ENCODE assay signal across 10 mouse cellular contexts in the genomic region with DNA sequence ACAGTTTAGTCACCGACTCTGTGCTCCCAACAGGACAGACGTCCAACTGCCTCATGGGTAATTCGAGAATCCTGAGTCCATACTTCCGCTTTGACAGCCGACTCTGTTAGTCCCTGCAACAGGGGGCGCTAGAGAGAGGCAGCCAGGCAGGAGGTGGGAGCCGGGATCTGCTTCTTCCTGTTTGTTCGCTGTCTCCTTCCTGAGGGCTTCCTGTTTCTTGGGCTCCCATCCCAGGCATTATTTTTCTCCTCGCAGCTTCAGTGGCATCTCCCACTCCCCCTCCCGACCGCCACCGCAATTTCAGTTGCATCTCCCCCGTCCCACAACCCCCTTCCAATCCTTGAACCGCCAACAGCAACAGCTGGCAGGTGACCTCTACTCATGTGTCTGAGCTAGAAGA.
A peak's percentile ranks its signal among the peaks of the same experiment; 100 is the strongest.
DNase-seq lines count a peak whose midpoint lies in the region; ATAC-seq and TF ChIP-seq lines count a peak whose summit lies in the region.
"Had no signal": no experiment of that assay in that cellular context is flagged by ENCODE, and none has a peak within 500 bp of the region (broad histone marks: within the 10 kb centered on the region; RNA-seq: fewer than 3 reads in every experiment).

No protein-coding gene starts in this region.

- H3K9me3 ChIP-seq in heart, embryonic 13.5 days: no peaks in the 10 kb centered on the region
- no peaks in the 10 kb centered on the region for H3K9me3 ChIP-seq in limb, embryonic 14.5 days (ENCODE audit: control insufficient read depth, low read length)
- H3K9me3 ChIP-seq: hindbrain, embryonic 15.5 days had no signal

- H3K4me2 ChIP-seq in heart, embryonic 13.5 days: no peak overlapping the region
- no peak overlapping the region for H3K4me2 ChIP-seq in limb, embryonic 14.5 days (replicated peaks; ENCODE audit: low read depth, low read length, severe bottlenecking)
- H3K4me2 ChIP-seq: hindbrain, embryonic 15.5 days had no signal

- H3K36me3 ChIP-seq in heart, embryonic 13.5 days: no peaks in the 10 kb centered on the region
- no peaks in the 10 kb centered on the region for H3K36me3 ChIP-seq in limb, embryonic 14.5 days (ENCODE audit: control insufficient read depth, insufficient read depth, low read length)
- H3K36me3 ChIP-seq: hindbrain, embryonic 15.5 days had no signal

- 59% methylated on average over 14 of the region's 14 CpGs for WGBS in heart, embryonic 13.5 days
- whole genome bisulfite sequencing in limb, embryonic 14.5 days: 63% methylated on average over 14 of the region's 14 CpGs

- H3K9ac ChIP-seq in heart, embryonic 13.5 days: no peak overlapping the region
- H3K9ac ChIP-seq in limb, embryonic 14.5 days (ENCODE audit: low read depth, low read length, severe bottlenecking): no peak overlapping the region
- H3K9ac ChIP-seq: hindbrain, embryonic 15.5 days had no signal

- H3K4me3 ChIP-seq in layer of hippocampus, adult 2 months: no peak overlapping the region
- no peak overlapping the region for H3K4me3 ChIP-seq in heart, embryonic 13.5 days
- H3K4me3 ChIP-seq in limb, embryonic 14.5 days (replicated peaks; ENCODE audit: low read length): no peak overlapping the region
- H3K4me3 ChIP-seq: hindbrain, embryonic 15.5 days had no signal

- no peak overlapping the region for H3K27ac ChIP-seq in layer of hippocampus, adult 2 months
- H3K27ac ChIP-seq in heart, embryonic 13.5 days (replicated peaks): peak overlapping the region; percentile 30
- H3K27ac ChIP-seq in limb, embryonic 14.5 days (replicated peaks; ENCODE audit: low read depth, low read length): no peak overlapping the region
- H3K27ac ChIP-seq: hindbrain, embryonic 15.5 days had no signal

- TF ChIP-seq CTCF in layer of hippocampus, adult 2 months (conservative IDR thresholded peaks at IDR 0.05): peak; percentile 68

- no peak for ATAC-seq in heart, embryonic 13.5 days (ENCODE audit: extremely low read depth, insufficient number of reproducible peaks, low FRiP score, low TSS enrichment)
- ATAC-seq in limb, embryonic 14.5 days (ENCODE audit: low FRiP score, low read depth): no peak
- ATAC-seq: Patski had no signal

- no peaks in the 10 kb centered on the region for H3K27me3 ChIP-seq in heart, embryonic 13.5 days (replicated peaks)
- H3K27me3 ChIP-seq in limb, embryonic 14.5 days (ENCODE audit: control insufficient read depth, insufficient read depth, low read length): no peaks in the 10 kb centered on the region
- H3K27me3 ChIP-seq: hindbrain, embryonic 15.5 days; Patski had no signal

- peaks cover 32% of the 10 kb centered on the region for H3K4me1 ChIP-seq in heart, embryonic 13.5 days
- peaks cover 5% of the 10 kb centered on the region; the same call in 1 of the 2 replicates for H3K4me1 ChIP-seq in limb, embryonic 14.5 days (ENCODE audit: control insufficient read depth, insufficient read depth, low read length)

- no peak for TF ChIP-seq POLR2A in limb, embryonic 14.5 days (IDR thresholded peaks at IDR 0.05; ENCODE audit: borderline replicate concordance, extremely low read depth, insufficient read depth, insufficient read length)

- DNase-seq in layer of hippocampus, adult 2 months (ENCODE audit: low spot score in 2 of 2): no peak
- no peak for DNase-seq in layer of hippocampus, adult 8-10 months (ENCODE audit: low spot score in 2 of 2)
- DNase-seq in c-Kit-positive CD71-positive TER-119-negative erythroid progenitor cells, embryonic 14.5 days (ENCODE audit: low read depth): peak; percentile 36
- DNase-seq in limb, embryonic 14.5 days (ENCODE audit: low spot score): peak; percentile 18
- DNase-seq in skeletal muscle tissue, adult 2 months (ENCODE audit: low read depth, low spot score): peak; percentile 36
- no peak for DNase-seq in adipocyte (ENCODE audit: low spot score)
- DNase-seq in right cerebral cortex, adult 2 months (ENCODE audit: low spot score in 2 of 2): no peak

Comparison
In these comparisons a context has a peak if more than half of its experiments do, and no peak if none do; other contexts are left out.
1. DNase-seq: peak in c-Kit-positive CD71-positive TER-119-negative erythroid progenitor cells, embryonic 14.5 days (single experiment), limb, embryonic 14.5 days (single experiment) and skeletal muscle tissue, adult 2 months (single experiment); none in layer of hippocampus, adult 2 months (0 of 2), layer of hippocampus, adult 8-10 months (0 of 2), adipocyte (single experiment) and right cerebral cortex, adult 2 months (0 of 2).